Comparison of ENCODE assay signal across 25 mouse cellular contexts in genomic region chr11:94614603-94615002, GRCm38 (mm10). TPM values are rescaled to one million over a fixed set of nuclear protein-coding genes. Genes with fewer than 3 reads are reported as not detected.
DNase-seq lines count a peak whose midpoint lies in the region; ATAC-seq and TF ChIP-seq lines count a peak whose summit lies in the region.
"Had no signal": no experiment of that assay in that cellular context is flagged by ENCODE, and none has a peak within 500 bp of the region (broad histone marks: within the 10 kb centered on the region; RNA-seq: fewer than 3 reads in every experiment).

No protein-coding gene starts in this region.

- H3K27ac ChIP-seq in intestine, embryonic 15.5 days, result no peak overlapping the region
- H3K27ac ChIP-seq in intestine, postnatal 0 days (ENCODE audit: low read depth, low read length), result peak overlapping the region; percentile 4; the same call in 1 of the 2 replicates
- H3K27ac ChIP-seq in stomach, postnatal 0 days (replicated peaks), result no peak overlapping the region
- no peak overlapping the region for H3K27ac ChIP-seq in hindbrain, embryonic 16.5 days (ENCODE audit: low read depth, low read length)
- H3K27ac ChIP-seq: embryonic facial prominence, embryonic 13.5 days; embryonic facial prominence, embryonic 15.5 days; forebrain, embryonic 10.5 days had no signal

- peak; percentile 84 for ATAC-seq in intestine, embryonic 15.5 days
- peak; percentile 93 for ATAC-seq in intestine, postnatal 0 days
- ATAC-seq in stomach, postnatal 0 days (ENCODE audit: low FRiP score, low TSS enrichment), result peak; percentile 29; the same call in 1 of the 2 replicates
- no peak for ATAC-seq in hindbrain, embryonic 16.5 days
- ATAC-seq: activated CD4-positive, CD25-positive, alpha-beta regulatory T cell, adult 4 months; forebrain, embryonic 14.5 days; forebrain, embryonic 16.5 days; Patski had no signal

- DNase-seq in brain, adult 2 months (ENCODE audit: low read depth, low spot score), result peak; percentile 18
- DNase-seq in stomach, postnatal 0 days (ENCODE audit: low spot score), result no peak
- no peak for DNase-seq in Muller cell, postnatal 12 days (ENCODE audit: inconsistent ontology term)
- no peak for DNase-seq in urinary bladder, postnatal 25 days (ENCODE audit: low spot score)
- DNase-seq: adrenal gland, adult 8-10 months; adrenal gland, postnatal 14 days; adrenal gland, postnatal 36 days; cerebellum, adult 11 months; cerebellum, adult 18-20 months; cerebellum, adult 8-10 months; cerebellum, adult 9-11 months; cerebellum, postnatal 14 days; cerebellum, postnatal 36 days; embryo, embryonic 11 days had no signal

- H3K4me2 ChIP-seq in intestine, embryonic 15.5 days (replicated peaks), result no peak overlapping the region
- no peak overlapping the region for H3K4me2 ChIP-seq in intestine, postnatal 0 days (replicated peaks; ENCODE audit: low read depth)
- no peak overlapping the region for H3K4me2 ChIP-seq in stomach, postnatal 0 days (replicated peaks; ENCODE audit: low read depth)
- H3K4me2 ChIP-seq in hindbrain, embryonic 16.5 days (ENCODE audit: low read length), result no peak overlapping the region
- H3K4me2 ChIP-seq: embryonic facial prominence, embryonic 13.5 days; embryonic facial prominence, embryonic 15.5 days had no signal

- no peaks in the 10 kb centered on the region for H3K36me3 ChIP-seq in intestine, embryonic 15.5 days
- H3K36me3 ChIP-seq in intestine, postnatal 0 days (ENCODE audit: control insufficient read depth, insufficient read depth), result no peaks in the 10 kb centered on the region
- no peaks in the 10 kb centered on the region for H3K36me3 ChIP-seq in stomach, postnatal 0 days (ENCODE audit: control insufficient read depth, insufficient read depth, low read length)
- no peaks in the 10 kb centered on the region for H3K36me3 ChIP-seq in hindbrain, embryonic 16.5 days (ENCODE audit: control insufficient read depth, insufficient read depth, low read length)
- H3K36me3 ChIP-seq: embryonic facial prominence, embryonic 13.5 days; embryonic facial prominence, embryonic 15.5 days; forebrain, embryonic 10.5 days had no signal

- peak; percentile 42 for TF ChIP-seq CTCF in intestine, postnatal 0 days (IDR thresholded peaks at IDR 0.05; ENCODE audit: low read depth)
- TF ChIP-seq CTCF in stomach, postnatal 0 days (IDR thresholded peaks at IDR 0.05; ENCODE audit: low read depth), result no peak

- no peak for TF ChIP-seq EP300 in stomach, postnatal 0 days (optimal IDR thresholded peaks at IDR 0.05)

- H3K9ac ChIP-seq in intestine, embryonic 15.5 days, result no peak overlapping the region
- no peak overlapping the region for H3K9ac ChIP-seq in intestine, postnatal 0 days (ENCODE audit: low read depth, low read length)
- H3K9ac ChIP-seq in stomach, postnatal 0 days (ENCODE audit: low read length), result no peak overlapping the region
- H3K9ac ChIP-seq in hindbrain, embryonic 16.5 days (ENCODE audit: low read depth, low read length), result no peak overlapping the region
- H3K9ac ChIP-seq: embryonic facial prominence, embryonic 13.5 days; embryonic facial prominence, embryonic 15.5 days had no signal

- no peaks in the 10 kb centered on the region for H3K9me3 ChIP-seq in intestine, embryonic 15.5 days
- no peaks in the 10 kb centered on the region for H3K9me3 ChIP-seq in intestine, postnatal 0 days (ENCODE audit: control insufficient read depth)
- H3K9me3 ChIP-seq in stomach, postnatal 0 days (ENCODE audit: control insufficient read depth, low read length), result no peaks in the 10 kb centered on the region
- no peaks in the 10 kb centered on the region for H3K9me3 ChIP-seq in hindbrain, embryonic 16.5 days (ENCODE audit: control insufficient read depth, low read length)
- H3K9me3 ChIP-seq: embryonic facial prominence, embryonic 13.5 days; embryonic facial prominence, embryonic 15.5 days; forebrain, embryonic 10.5 days had no signal

- H3K4me1 ChIP-seq in intestine, embryonic 15.5 days (replicated peaks), result no peaks in the 10 kb centered on the region
- no peaks in the 10 kb centered on the region for H3K4me1 ChIP-seq in intestine, postnatal 0 days (replicated peaks; ENCODE audit: control insufficient read depth, insufficient read depth, low read length)
- no peaks in the 10 kb centered on the region for H3K4me1 ChIP-seq in stomach, postnatal 0 days (replicated peaks; ENCODE audit: control insufficient read depth, insufficient read depth)
- no peaks in the 10 kb centered on the region for H3K4me1 ChIP-seq in hindbrain, embryonic 16.5 days (ENCODE audit: control insufficient read depth, insufficient read depth, low read depth, low read length)
- H3K4me1 ChIP-seq: embryonic facial prominence, embryonic 13.5 days had no signal

- H3K4me3 ChIP-seq in intestine, embryonic 15.5 days (replicated peaks), result no peak overlapping the region
- no peak overlapping the region for H3K4me3 ChIP-seq in intestine, postnatal 0 days (ENCODE audit: low read depth, low read length)
- H3K4me3 ChIP-seq in stomach, postnatal 0 days (ENCODE audit: low read depth, low read length), result no peak overlapping the region
- H3K4me3 ChIP-seq in hindbrain, embryonic 16.5 days (ENCODE audit: low read length), result no peak overlapping the region
- H3K4me3 ChIP-seq: embryonic facial prominence, embryonic 13.5 days; embryonic facial prominence, embryonic 15.5 days; erythroblast, embryonic 14.5 days; forebrain, embryonic 10.5 days had no signal

- no peaks in the 10 kb centered on the region for H3K27me3 ChIP-seq in intestine, embryonic 15.5 days (replicated peaks)
- H3K27me3 ChIP-seq in intestine, postnatal 0 days (replicated peaks; ENCODE audit: control insufficient read depth, insufficient read depth, low read length), result no peaks in the 10 kb centered on the region
- no peaks in the 10 kb centered on the region for H3K27me3 ChIP-seq in stomach, postnatal 0 days (ENCODE audit: control insufficient read depth, insufficient read depth, low read length)
- H3K27me3 ChIP-seq in hindbrain, embryonic 16.5 days (replicated peaks; ENCODE audit: control insufficient read depth, insufficient read depth, low read length), result no peaks in the 10 kb centered on the region
- H3K27me3 ChIP-seq: embryonic facial prominence, embryonic 15.5 days; Patski had no signal

- WGBS in intestine, embryonic 15.5 days, result 45% methylated on average over 4 of the region's 4 CpGs
- WGBS in intestine, postnatal 0 days, result 37% methylated on average over 4 of the region's 4 CpGs
- WGBS in stomach, postnatal 0 days, result 70% methylated on average over 4 of the region's 4 CpGs
- WGBS in hindbrain, embryonic 16.5 days, result 78% methylated on average over 4 of the region's 4 CpGs

RNA-seq across cellular contexts. Expression of gene Acsf2, which starts 12.9 kb away (rescaled TPM):
- 3.0 and 4.2 TPM in 2 replicates for polyA plus RNA-seq in intestine, embryonic 15.5 days (2015; fragmentation: Nextera tagmentation; extraction: Ambion mirVana)
- polyA plus RNA-seq in intestine, postnatal 0 days (2015; fragmentation: Nextera tagmentation; extraction: Ambion mirVana), result 6.3 and 6.7 TPM in 2 replicates
- 2.5 and 3.0 TPM in 2 replicates for polyA plus RNA-seq in stomach, postnatal 0 days (2015; fragmentation: Nextera tagmentation; extraction: Ambion mirVana)
- polyA plus RNA-seq in hindbrain, embryonic 16.5 days (2015; fragmentation: Nextera tagmentation; extraction: Ambion mirVana), result 1.8 and 2.3 TPM in 2 replicates

RNA-seq across cellular contexts. Expression of gene Lrrc59, which starts 15.0 kb away (rescaled TPM):
- polyA plus RNA-seq in intestine, embryonic 15.5 days (2015; fragmentation: Nextera tagmentation; extraction: Ambion mirVana), result 232 and 251 TPM in 2 replicates
- 165 and 172 TPM in 2 replicates for polyA plus RNA-seq in intestine, postnatal 0 days (2015; fragmentation: Nextera tagmentation; extraction: Ambion mirVana)
- 101 and 109 TPM in 2 replicates for polyA plus RNA-seq in stomach, postnatal 0 days (2015; fragmentation: Nextera tagmentation; extraction: Ambion mirVana)
- polyA plus RNA-seq in hindbrain, embryonic 16.5 days (2015; fragmentation: Nextera tagmentation; extraction: Ambion mirVana), result 153 and 171 TPM in 2 replicates

RNA-seq across cellular contexts. Expression of gene Mrpl27, which starts 39.0 kb away (rescaled TPM):
- polyA plus RNA-seq in intestine, embryonic 15.5 days (2015; fragmentation: Nextera tagmentation; extraction: Ambion mirVana), result 134 and 148 TPM in 2 replicates
- 148 and 158 TPM in 2 replicates for polyA plus RNA-seq in intestine, postnatal 0 days (2015; fragmentation: Nextera tagmentation; extraction: Ambion mirVana)
- polyA plus RNA-seq in stomach, postnatal 0 days (2015; fragmentation: Nextera tagmentation; extraction: Ambion mirVana), result 123 and 124 TPM in 2 replicates
- 141 and 157 TPM in 2 replicates for polyA plus RNA-seq in hindbrain, embryonic 16.5 days (2015; fragmentation: Nextera tagmentation; extraction: Ambion mirVana)

RNA-seq across cellular contexts. Expression of gene Eme1, which starts 39.2 kb away (rescaled TPM):
- polyA plus RNA-seq in intestine, embryonic 15.5 days (2015; fragmentation: Nextera tagmentation; extraction: Ambion mirVana), result 16.2 and 18.0 TPM in 2 replicates
- 3.7 and 4.2 TPM in 2 replicates for polyA plus RNA-seq in intestine, postnatal 0 days (2015; fragmentation: Nextera tagmentation; extraction: Ambion mirVana)
- 2.7 and 3.4 TPM in 2 replicates for polyA plus RNA-seq in stomach, postnatal 0 days (2015; fragmentation: Nextera tagmentation; extraction: Ambion mirVana)
- polyA plus RNA-seq in hindbrain, embryonic 16.5 days (2015; fragmentation: Nextera tagmentation; extraction: Ambion mirVana), result 3.5 and 4.4 TPM in 2 replicates

RNA-seq across cellular contexts. Expression of gene Chad, which starts 49.8 kb away (rescaled TPM):
- 1.0 and 1.4 TPM in 2 replicates for polyA plus RNA-seq in intestine, embryonic 15.5 days (2015; fragmentation: Nextera tagmentation; extraction: Ambion mirVana)
- polyA plus RNA-seq in intestine, postnatal 0 days (2015; fragmentation: Nextera tagmentation; extraction: Ambion mirVana), result 1.9 and 3.3 TPM in 2 replicates
- 80.8 and 87.5 TPM in 2 replicates for polyA plus RNA-seq in stomach, postnatal 0 days (2015; fragmentation: Nextera tagmentation; extraction: Ambion mirVana)
- 0.39 and 0.72 TPM in 2 replicates for polyA plus RNA-seq in hindbrain, embryonic 16.5 days (2015; fragmentation: Nextera tagmentation; extraction: Ambion mirVana)
- polyA plus RNA-seq: erythroblast, embryonic 14.5 days had no signal
